Mouse (Mus musculus) layer of hippocampus, postnatal 25 days (tissue): ENCODE data around the gene Gm773. TPM values are rescaled to one million over a fixed set of nuclear protein-coding genes. Genes with fewer than 3 reads are reported as not detected.
"Not testable (repeated sequence)": the region's sequence is repeated elsewhere in the genome, so short reads cannot be mapped to it uniquely, and the experiment has no call there.

Experiments used
- DNase-seq, 2 experiments: peaks; one replicate each; pipeline ENCODE4 v3.0.0; 2022; ENCODE audit warnings: mixed read lengths in 2 of 2, low spot score in 1 of 2; ENCODE audit errors: extremely low spot score in 1 of 2
- total RNA-seq, 2 experiments: library from RNA; stranded (reverse); gene quantifications; 2 replicates each; pipeline ENCODE4 v1.2.3; 2021

Gm773 gene
- total RNA-seq = not detected

GRCm38 (mm10) chrX:56212771-56213170 lies at the start of gene Gm773:
Gene Gm773, minus strand, starts transcription at chrX:56212881.
- no peak for DNase-seq

GRCm38 (mm10) chrX:56186449-56186848 lies 26.2 kb downstream of the Gm773 start:
- DNase-seq = not testable (repeated sequence)

- DNase-seq = no peak
Measured at GRCm38 (mm10) chrX:56151396-56151795, 61.3 kb downstream of the Gm773 start.

Other genes with a start within 250 kb of the Gm773 start
- gene 3830403N18Rik, start 76.3 kb downstream of the Gm773 start, total RNA-seq = under 1 TPM in 1 of 2 experiments, not detected in 1; 0.27 TPM
- 1 to 10 TPM; 3.7 to 4.3 TPM for gene Zfp449, start 133.5 kb upstream of the Gm773 start, total RNA-seq
- gene Smim10l2a, start 161.7 kb upstream of the Gm773 start, total RNA-seq = 10 to 100 TPM; 20.8 to 22.6 TPM
- not detected for gene Gm2174, start 235.1 kb upstream of the Gm773 start, total RNA-seq
- gene Ints6l, start 242.0 kb upstream of the Gm773 start, total RNA-seq = 10 to 100 TPM; 26.4 to 39.0 TPM